Mouse (Mus musculus) hindbrain, embryonic 12.5 days (tissue): ENCODE results near the gene Hoxa6. TPM values are rescaled to one million over a fixed set of nuclear protein-coding genes. Genes with fewer than 3 reads are reported as not detected.

ENCODE experiments used
- ATAC-seq: fragments of 200-750 bp; cut with Nextera tagmentation; 2 replicates; pipeline ENCODE4 v1.8.0; 2017; ENCODE audit warnings: moderate TSS enrichment; ENCODE audit not compliant: low FRiP score
- H3K27ac ChIP-seq: fragments of 300-500 bp; sonication (generic); 2 replicates; pipeline ENCODE4 v1.5.1; 2016; ENCODE audit warnings: mild to moderate bottlenecking
- H3K27me3 ChIP-seq: fragments of 300-500 bp; sonication (generic); 2 replicates; pipeline ENCODE4 v1.6.1; 2016; ENCODE audit warnings: mild to moderate bottlenecking
- H3K36me3 ChIP-seq: fragments of 300-500 bp; sonication (generic); 2 replicates; pipeline ENCODE4 v1.6.1; 2016; ENCODE audit warnings: mild to moderate bottlenecking
- H3K4me1 ChIP-seq: fragments of 300-500 bp; sonication (generic); 2 replicates; pipeline ENCODE4 v1.6.1; 2016
- H3K4me2 ChIP-seq: fragments of 300-500 bp; sonication (generic); replicated peaks from 2 replicates; pipeline ENCODE4 v1.6.1; 2016; ENCODE audit warnings: mild to moderate bottlenecking
- H3K4me3 ChIP-seq: fragments of 300-500 bp; sonication (generic); 2 replicates; pipeline ENCODE4 v1.5.1; 2016; ENCODE audit warnings: mild to moderate bottlenecking
- H3K9ac ChIP-seq: fragments of 300-500 bp; sonication (generic); 2 replicates; pipeline ENCODE4 v1.6.1; 2016; ENCODE audit warnings: mild to moderate bottlenecking, moderate library complexity
- H3K9me3 ChIP-seq: fragments of 300-500 bp; sonication (generic); replicated peaks from 2 replicates; pipeline ENCODE4 v1.6.1; 2016; ENCODE audit warnings: mild to moderate bottlenecking
- WGBS: fragments of 180-500 bp; shearing (Covaris S2); methylation state at CpG from one replicate; pipeline ENCODE4 v1.1.7; 2016; 5-methylcytosine and 5-hydroxymethylcytosine counted together
- polyA plus RNA-seq: library from polyadenylated mRNA; unstranded; fragments of >200 nt; fragmentation: Nextera tagmentation; extraction: Ambion mirVana; gene quantifications from 2 replicates; pipeline ENCODE4 v1.2.1, GENCODE M21; 2016

The Hoxa6 gene
- polyA plus RNA-seq, 1 experiment from 2014 or later = 18.7 TPM

GRCm38 (mm10) chr6:52172501-52172900 is 36.0 kb downstream of the Hoxa6 start:
- Histone ChIP-seq H3K4me2 (peak overlapping the region; percentile 88), H3K9me3 (no peaks in the 10 kb centered on the region), H3K4me3 (peak overlapping the region; percentile 66), H3K27me3 (peaks cover 82% of the 10 kb centered on the region), H3K27ac (peak overlapping the region; percentile 99), H3K36me3 (no peaks in the 10 kb centered on the region), H3K4me1 (peaks cover 27% of the 10 kb centered on the region), H3K9ac (peak overlapping the region; percentile 97)
- WGBS = under 1% methylated on average over 35 of the region's 35 CpGs
- ATAC-seq = peak; percentile 80

DNA sequence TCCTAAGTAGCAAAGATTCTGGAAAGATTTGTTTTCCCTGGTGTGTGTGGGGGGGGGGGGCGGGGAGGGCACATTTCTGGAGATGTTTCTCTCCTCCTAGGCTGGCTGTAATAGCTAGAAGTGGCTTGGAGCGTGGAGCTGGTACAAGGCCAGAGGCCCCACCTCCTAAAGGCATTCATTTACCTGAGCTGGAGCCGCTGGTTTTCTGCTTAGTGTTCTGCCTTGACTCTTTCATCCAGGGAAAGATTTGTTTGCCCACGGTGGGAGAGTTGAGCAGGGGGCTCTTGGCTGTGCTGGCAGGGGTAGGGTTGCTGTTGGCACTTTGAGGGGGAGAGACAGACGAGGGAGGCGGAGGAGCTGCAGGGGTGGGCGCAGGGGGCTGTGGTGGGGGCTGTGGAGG is 36.6 kb downstream of the Hoxa6 start:
- peak; percentile 2; the same call in 1 of the 2 replicates for ATAC-seq
- Histone ChIP-seq H3K4me3 (peak overlapping the region; percentile 66), H3K9ac (peak overlapping the region; percentile 97), H3K36me3 (no peaks in the 10 kb centered on the region), H3K27me3 (peaks cover 81% of the 10 kb centered on the region), H3K4me1 (peaks cover 27% of the 10 kb centered on the region), H3K27ac (peak overlapping the region; percentile 99), H3K4me2 (peak overlapping the region; percentile 88), H3K9me3 (no peaks in the 10 kb centered on the region)
- 6% methylated on average over 7 of the region's 7 CpGs for WGBS

DNA sequence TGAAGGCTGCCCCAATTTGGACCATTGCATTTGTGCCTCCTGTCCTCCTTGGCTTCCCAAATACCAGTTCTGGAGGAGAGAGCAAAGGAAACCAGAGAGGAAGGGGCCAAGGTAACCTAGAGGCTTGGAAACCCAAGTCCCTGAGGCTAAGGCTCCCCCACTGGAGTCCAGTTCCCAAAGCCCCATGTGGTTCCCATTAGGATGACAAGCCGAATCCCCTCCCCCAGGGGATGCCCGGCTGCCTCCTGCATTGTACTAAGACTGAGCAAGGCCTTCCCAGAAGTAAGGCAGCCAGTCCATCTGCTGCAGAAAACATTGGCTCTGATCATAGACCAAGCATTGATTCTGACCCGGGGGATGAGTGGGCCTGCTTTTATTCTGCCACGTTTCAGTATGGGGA is 37.2 kb downstream of the Hoxa6 start:
- H3K4me3 ChIP-seq = peak overlapping the region; percentile 66
- peak overlapping the region; percentile 88 for H3K4me2 ChIP-seq
- H3K27ac ChIP-seq = peak overlapping the region; percentile 99
- H3K4me1 ChIP-seq = peaks cover 27% of the 10 kb centered on the region
- peaks cover 75% of the 10 kb centered on the region for H3K27me3 ChIP-seq
- no peaks in the 10 kb centered on the region for H3K36me3 ChIP-seq
- H3K9me3 ChIP-seq = no peaks in the 10 kb centered on the region
- ATAC-seq = no peak
- H3K9ac ChIP-seq = peak overlapping the region; percentile 97
- 3% methylated on average over 4 of the region's 4 CpGs for whole genome bisulfite sequencing

DNA sequence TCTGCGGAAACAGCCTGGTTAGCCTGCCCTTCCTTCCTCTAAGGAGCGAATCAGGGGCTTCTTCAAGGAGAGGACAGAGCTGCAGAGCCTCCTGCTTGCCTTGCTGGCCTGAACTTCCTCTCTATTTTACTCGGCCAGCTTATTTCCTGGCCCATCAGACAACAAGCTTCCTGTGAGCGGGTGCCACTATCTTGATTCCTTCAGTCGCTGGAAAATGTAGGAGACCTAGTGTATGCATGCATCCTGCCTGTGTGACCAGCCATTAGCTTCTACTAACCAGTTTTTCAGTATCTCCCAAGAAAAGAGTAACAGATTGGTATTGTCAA is 37.7 kb downstream of the Hoxa6 start:
- peaks cover 72% of the 10 kb centered on the region for H3K27me3 ChIP-seq

GRCm38 (mm10) chr6:52170166-52170897 is 38.2 kb downstream of the Hoxa6 start:
- peak overlapping the region; percentile 66 for H3K4me3 ChIP-seq
- peak overlapping the region; percentile 97 for H3K9ac ChIP-seq
- peaks cover 72% of the 10 kb centered on the region for H3K27me3 ChIP-seq
- H3K36me3 ChIP-seq = no peaks in the 10 kb centered on the region
- H3K4me1 ChIP-seq = peaks cover 27% of the 10 kb centered on the region
- H3K27ac ChIP-seq = peak overlapping the region; percentile 99
- 1% methylated on average over 40 of the region's 40 CpGs for WGBS
- peak overlapping the region; percentile 88 for H3K4me2 ChIP-seq
- no peaks in the 10 kb centered on the region for H3K9me3 ChIP-seq
- 0 out of 2 replicates have a peak, but pooled peaks have one; percentile 5 for ATAC-seq

More for the DNA sequence above, 37.7 kb downstream of the Hoxa6 start:
- Histone ChIP-seq H3K9me3 (no peaks in the 10 kb centered on the region), H3K36me3 (no peaks in the 10 kb centered on the region), H3K4me1 (peaks cover 27% of the 10 kb centered on the region), H3K4me2 (peak overlapping the region; percentile 88), H3K9ac (peak overlapping the region; percentile 97), H3K4me3 (peak overlapping the region; percentile 66), H3K27ac (peak overlapping the region; percentile 99)
- no peak for ATAC-seq
- 10% methylated on average over 5 of the region's 5 CpGs for WGBS

GRCm38 (mm10) chr6:52169499-52170165 is 38.9 kb downstream of the Hoxa6 start:
- Histone ChIP-seq H3K9ac (peak overlapping the region; percentile 97), H3K4me1 (peaks cover 27% of the 10 kb centered on the region), H3K9me3 (no peaks in the 10 kb centered on the region), H3K27ac (peak overlapping the region; percentile 99), H3K4me3 (peak overlapping the region; percentile 66), H3K4me2 (peak overlapping the region; percentile 88), H3K36me3 (no peaks in the 10 kb centered on the region), H3K27me3 (peaks cover 71% of the 10 kb centered on the region)
- 6% methylated on average over 16 of the region's 16 CpGs for WGBS
- ATAC-seq = no peak

GRCm38 (mm10) chr6:52168191-52169055 is 40.1 kb downstream of the Hoxa6 start:
- Histone ChIP-seq H3K4me2 (peak overlapping the region; percentile 88), H3K4me3 (peak overlapping the region; percentile 66), H3K4me1 (peaks cover 27% of the 10 kb centered on the region), H3K27ac (peak overlapping the region; percentile 99), H3K36me3 (no peaks in the 10 kb centered on the region), H3K9ac (peak overlapping the region; percentile 97), H3K9me3 (no peaks in the 10 kb centered on the region), H3K27me3 (peaks cover 72% of the 10 kb centered on the region)
- WGBS = under 1% methylated on average over 41 of the region's 42 CpGs
- ATAC-seq = no peak

DNA sequence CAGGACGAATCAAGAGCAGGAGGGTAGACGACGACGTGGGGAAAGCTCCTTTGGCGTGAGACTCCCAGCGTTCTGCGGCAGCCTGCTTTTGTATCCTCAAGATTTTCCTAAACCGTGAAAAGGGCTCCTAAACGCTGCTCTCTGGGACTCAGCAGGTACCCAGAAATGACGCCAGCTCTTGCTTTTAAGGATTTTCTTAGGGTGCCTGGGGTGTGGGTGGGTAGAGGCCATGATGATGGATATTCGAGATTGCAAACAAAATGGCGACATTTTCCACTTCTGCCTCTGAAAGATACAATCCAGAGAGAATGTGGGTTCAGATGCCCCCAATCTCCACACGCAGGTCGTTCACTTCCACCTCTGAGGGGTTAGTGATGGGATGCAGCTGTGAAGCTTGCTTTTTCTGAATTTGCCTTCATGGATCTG is 40.8 kb downstream of the Hoxa6 start:
- H3K36me3 ChIP-seq = no peaks in the 10 kb centered on the region
- peaks cover 27% of the 10 kb centered on the region for H3K4me1 ChIP-seq
- H3K27ac ChIP-seq = peak overlapping the region; percentile 99
- WGBS = under 1% methylated on average over 14 of the region's 14 CpGs
- H3K9me3 ChIP-seq = no peaks in the 10 kb centered on the region
- H3K4me2 ChIP-seq = peak overlapping the region; percentile 88
- H3K27me3 ChIP-seq = peaks cover 69% of the 10 kb centered on the region
- no peak for ATAC-seq
- H3K4me3 ChIP-seq = peak overlapping the region; percentile 66
- peak overlapping the region; percentile 97 for H3K9ac ChIP-seq

- peak overlapping the region; percentile 99 for H3K27ac ChIP-seq
- peaks cover 23% of the 10 kb centered on the region for H3K4me1 ChIP-seq
- no peaks in the 10 kb centered on the region for H3K36me3 ChIP-seq
- H3K9ac ChIP-seq = peak overlapping the region; percentile 97
- 8% methylated on average over 1 of the region's 1 CpGs for WGBS
- H3K4me3 ChIP-seq = peak overlapping the region; percentile 66
- no peaks in the 10 kb centered on the region for H3K9me3 ChIP-seq
- no peak for ATAC-seq
- H3K27me3 ChIP-seq = peaks cover 63% of the 10 kb centered on the region
- H3K4me2 ChIP-seq = peak overlapping the region; percentile 88
These were observed 41.3 kb downstream of the Hoxa6 start for GRCm38 (mm10) chr6:52167176-52167575.

DNA sequence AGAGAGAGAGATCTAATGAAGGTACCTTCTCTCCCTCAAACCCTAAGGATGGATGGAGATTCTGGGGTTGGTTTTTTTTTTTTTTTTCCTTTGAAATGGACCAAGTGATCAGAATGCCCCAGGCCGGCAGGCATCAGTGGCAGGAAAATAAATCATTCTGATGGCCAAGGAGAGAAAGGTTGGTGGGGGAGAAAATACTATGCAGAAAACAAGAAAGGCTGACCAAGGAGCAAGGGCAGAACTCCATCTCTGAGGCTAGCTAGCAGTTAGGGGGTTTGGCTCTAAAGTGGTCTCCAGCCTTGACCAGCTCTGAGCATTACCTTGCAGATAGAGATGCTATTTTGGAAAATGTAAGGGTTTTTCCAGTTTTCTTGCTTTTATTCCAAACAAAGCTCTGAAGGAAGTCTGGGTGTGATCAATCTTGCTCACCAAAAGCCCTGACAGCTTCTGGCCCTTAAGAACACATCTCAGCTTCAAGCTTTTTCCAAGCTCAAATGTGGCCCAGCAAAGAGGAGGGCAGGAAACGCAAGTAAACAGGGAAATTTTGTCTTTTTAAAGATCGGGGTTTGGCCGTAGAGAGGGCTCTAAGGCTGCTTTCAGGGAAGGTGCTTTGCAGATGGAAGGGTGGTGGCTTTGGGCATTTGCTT is 42.0 kb downstream of the Hoxa6 start:
- no peaks in the 10 kb centered on the region for H3K9me3 ChIP-seq
- peak overlapping the region; percentile 88 for H3K4me2 ChIP-seq
- H3K27me3 ChIP-seq = peaks cover 57% of the 10 kb centered on the region
- no peak for ATAC-seq
- H3K36me3 ChIP-seq = no peaks in the 10 kb centered on the region
- peak overlapping the region; percentile 99 for H3K27ac ChIP-seq
- H3K4me3 ChIP-seq = peak overlapping the region; percentile 66
- peaks cover 17% of the 10 kb centered on the region for H3K4me1 ChIP-seq
- peak overlapping the region; percentile 97 for H3K9ac ChIP-seq
- 4% methylated on average over 4 of the region's 4 CpGs for WGBS

DNA sequence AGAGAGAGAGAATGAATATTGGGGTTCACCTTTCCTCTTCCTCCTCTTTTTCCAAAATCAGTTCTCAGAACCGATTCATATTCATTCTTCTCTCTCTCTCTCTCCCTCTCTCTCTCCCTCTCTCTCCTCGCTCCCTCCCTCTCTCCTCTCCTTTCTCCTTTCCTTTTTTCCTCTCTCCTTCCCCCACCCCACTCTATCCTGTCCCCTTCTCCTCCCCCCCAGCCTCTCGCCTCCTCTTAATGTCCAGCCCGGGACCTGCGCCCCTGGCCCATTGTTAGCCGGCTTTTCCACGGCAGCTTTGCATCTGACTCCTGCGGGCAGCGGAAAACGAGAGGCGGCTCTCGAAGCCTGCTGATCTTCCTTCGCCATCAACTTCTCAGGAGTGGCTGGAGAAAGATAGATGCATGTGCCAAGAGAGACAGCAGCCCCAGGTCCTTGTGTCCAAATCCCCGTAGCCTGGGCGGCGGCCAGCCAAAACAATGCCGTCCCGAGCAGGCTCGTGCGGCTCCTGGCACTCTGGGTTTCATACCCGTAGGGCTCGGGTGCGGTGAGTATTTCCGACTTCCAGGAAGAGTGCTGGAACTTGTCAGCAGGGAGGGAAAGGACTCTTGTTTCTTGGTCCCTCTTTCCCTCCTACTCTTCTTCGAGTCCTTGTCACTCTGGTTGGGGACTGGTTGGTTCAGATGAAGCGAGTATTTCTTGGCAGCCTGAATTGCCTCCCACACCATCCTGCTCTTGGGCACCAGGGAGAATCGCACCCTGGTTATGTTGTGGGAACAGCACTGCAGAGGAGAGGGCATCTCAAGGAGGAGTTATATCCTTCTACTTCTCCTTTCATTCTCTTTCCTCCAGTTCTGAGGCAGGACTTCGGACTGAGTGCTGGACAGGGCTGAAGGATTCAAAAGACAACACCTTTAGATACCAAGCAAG is 42.8 kb downstream of the Hoxa6 start:
- peaks cover 49% of the 10 kb centered on the region for H3K27me3 ChIP-seq
- 1% methylated on average over 28 of the region's 28 CpGs for WGBS
- H3K4me1 ChIP-seq = peaks cover 8% of the 10 kb centered on the region
- H3K9ac ChIP-seq = peak overlapping the region; percentile 97
- no peaks in the 10 kb centered on the region for H3K9me3 ChIP-seq
- ATAC-seq = no peak
- no peaks in the 10 kb centered on the region for H3K36me3 ChIP-seq
- H3K27ac ChIP-seq = peak overlapping the region; percentile 99
- H3K4me3 ChIP-seq = peak overlapping the region; percentile 66
- H3K4me2 ChIP-seq = peak overlapping the region; percentile 88
